In the genomic region with DNA sequence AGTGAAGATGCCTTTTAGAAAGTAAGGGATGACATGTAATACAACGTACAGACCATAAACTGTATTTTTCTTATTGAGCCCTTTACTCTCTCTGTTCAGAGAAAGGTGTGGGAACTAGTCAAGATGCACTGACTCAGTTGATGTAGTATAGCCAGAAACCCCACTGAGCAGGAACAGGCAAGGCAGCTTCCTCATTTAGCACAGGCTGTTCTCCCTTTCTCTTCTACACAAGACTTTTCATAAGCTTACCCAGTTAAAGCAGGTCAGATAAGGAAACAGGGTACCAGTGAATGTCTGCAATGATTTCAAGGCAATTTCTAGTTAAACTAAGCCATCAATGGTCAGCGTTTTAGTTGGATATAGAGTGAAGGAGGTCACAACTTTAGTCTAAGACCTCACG, we compare ENCODE assay signal across 27 mouse cellular contexts. TPM values are rescaled to one million over a fixed set of nuclear protein-coding genes. Genes with fewer than 3 reads are reported as not detected.
A peak's percentile ranks its signal among the peaks of the same experiment; 100 is the strongest.
DNase-seq lines count a peak whose midpoint lies in the region; ATAC-seq and TF ChIP-seq lines count a peak whose summit lies in the region.
"Had no signal": no experiment of that assay in that cellular context is flagged by ENCODE, and none has a peak within 500 bp of the region (broad histone marks: within the 10 kb centered on the region; RNA-seq: fewer than 3 reads in every experiment).

No protein-coding gene starts in this region.

- H3K36me3 ChIP-seq in CH12.LX (replicated peaks in 1 of 2; ENCODE audit: control insufficient read depth in 1 of 2, insufficient read depth in 1 of 2, low read length in 1 of 2): no peaks in the 10 kb centered on the region
- no peaks in the 10 kb centered on the region for H3K36me3 ChIP-seq in liver, embryonic 15.5 days (replicated peaks)
- no peaks in the 10 kb centered on the region for H3K36me3 ChIP-seq in limb, embryonic 10.5 days
- H3K36me3 ChIP-seq: forebrain, embryonic 15.5 days; G1E; hindbrain, embryonic 10.5 days; limb, embryonic 13.5 days; lung, embryonic 15.5 days; midbrain, embryonic 12.5 days; neural tube, embryonic 13.5 days had no signal

- no peak for TF ChIP-seq CTCF in CH12.LX (conservative IDR thresholded peaks at IDR 0.05 in 1 of 2, IDR thresholded peaks at IDR 0.05 in 1 of 2; ENCODE audit: low read depth in 2 of 2, low read length in 2 of 2)
- TF ChIP-seq CTCF in left cerebral cortex, adult 2 months (IDR thresholded peaks at IDR 0.05): no peak

- DNase-seq in 416B (ENCODE audit: low read depth): peak; percentile 35
- peak; percentile 48 for DNase-seq in CH12.LX (ENCODE audit: extremely low read depth)
- DNase-seq in layer of hippocampus, adult 11-12 months (ENCODE audit: low spot score): no peak
- DNase-seq in limb, embryonic 10.5 days (ENCODE audit: low spot score): no peak
- DNase-seq in left cerebral cortex, adult 2 months (ENCODE audit: extremely low spot score in 1 of 2, low spot score in 2 of 2): no peak
- DNase-seq: cerebellum, adult 8-10 months; gastrocnemius, postnatal 25 days; kidney, adult 2 months; layer of hippocampus, adult 9-11 months; right cerebral cortex, adult 18-20 months; thymus, postnatal 25 days had no signal

- intact Hi-C loops in left cerebral cortex, adult 2 months (cut with DNase I): no loop called here

- TF ChIP-seq RAD21 in CH12.LX (IDR thresholded peaks at IDR 0.05; ENCODE audit: low read depth, low read length): no peak

- TF ChIP-seq POLR2A in CH12.LX (IDR thresholded peaks at IDR 0.05; ENCODE audit: low read depth, low read length): no peak

- no peak overlapping the region for H3K27ac ChIP-seq in CH12.LX (ENCODE audit: insufficient read depth, low read depth)
- peak overlapping the region; percentile 95 for H3K27ac ChIP-seq in liver, embryonic 15.5 days (replicated peaks)
- no peak overlapping the region for H3K27ac ChIP-seq in limb, embryonic 10.5 days
- no peak overlapping the region for H3K27ac ChIP-seq in left cerebral cortex, adult 2 months
- H3K27ac ChIP-seq: forebrain, embryonic 15.5 days; hindbrain, embryonic 10.5 days; hindbrain, postnatal 0 days; limb, embryonic 13.5 days; lung, embryonic 15.5 days; macrophage; midbrain, embryonic 12.5 days; neural tube, embryonic 13.5 days had no signal

- no peaks in the 10 kb centered on the region for H3K27me3 ChIP-seq in CH12.LX (replicated peaks)
- no peaks in the 10 kb centered on the region for H3K27me3 ChIP-seq in liver, embryonic 15.5 days
- no peaks in the 10 kb centered on the region for H3K27me3 ChIP-seq in limb, embryonic 10.5 days (ENCODE audit: low read depth, poor library complexity, severe bottlenecking)
- H3K27me3 ChIP-seq: forebrain, embryonic 15.5 days; limb, embryonic 13.5 days; lung, embryonic 15.5 days; midbrain, embryonic 12.5 days; neural tube, embryonic 13.5 days had no signal

- H3K4me2 ChIP-seq in CH12.LX (ENCODE audit: insufficient read depth, low read depth, poor library complexity, severe bottlenecking): peak overlapping the region; percentile 56
- H3K4me2 ChIP-seq in liver, embryonic 15.5 days: peak overlapping the region; percentile 47
- H3K4me2 ChIP-seq: forebrain, embryonic 15.5 days; limb, embryonic 13.5 days; lung, embryonic 15.5 days; midbrain, embryonic 12.5 days; neural tube, embryonic 13.5 days had no signal

- H3K79me2 ChIP-seq in CH12.LX (replicated peaks; ENCODE audit: control insufficient read depth, extremely low read depth, insufficient read depth, poor library complexity, severe bottlenecking): no peaks in the 10 kb centered on the region

- H3K9me3 ChIP-seq in CH12.LX (replicated peaks; ENCODE audit: low read length): no peaks in the 10 kb centered on the region
- no peaks in the 10 kb centered on the region for H3K9me3 ChIP-seq in liver, embryonic 15.5 days (replicated peaks)
- H3K9me3 ChIP-seq in limb, embryonic 10.5 days (replicated peaks): no peaks in the 10 kb centered on the region
- H3K9me3 ChIP-seq: forebrain, embryonic 15.5 days; G1E; hindbrain, embryonic 10.5 days; limb, embryonic 13.5 days; lung, embryonic 15.5 days; midbrain, embryonic 12.5 days; neural tube, embryonic 13.5 days had no signal

- WGBS in liver, embryonic 15.5 days (ENCODE audit: insufficient replicate concordance): 44% methylated on average over 3 of the region's 3 CpGs
- 80% methylated on average over 3 of the region's 3 CpGs for WGBS in limb, embryonic 10.5 days

- in situ Hi-C loops in CH12.LX (cut with MboI; ENCODE audit: low pct_ligation_motif_present, low pct_unique_long_range_greater_than_20kb, low sequenced_read_pairs): no loop called here

- ATAC-seq in erythroblast, adult 5-6 weeks (replicated peaks; ENCODE audit: low FRiP score, poor library complexity, severe bottlenecking): peak; percentile 5; the same call in 1 of the 2 replicates
- no peak for ATAC-seq in liver, embryonic 15.5 days (ENCODE audit: insufficient read depth)
- ATAC-seq: forebrain, embryonic 15.5 days; hindbrain, postnatal 0 days had no signal

- H3K4me1 ChIP-seq in CH12.LX (ENCODE audit: control insufficient read depth in 1 of 2, insufficient read depth in 2 of 2): peaks cover 8 to 33% of the 10 kb centered on the region in 2 experiments; a peak in 3 of 4 replicates
- peaks cover 62% of the 10 kb centered on the region for H3K4me1 ChIP-seq in liver, embryonic 15.5 days (replicated peaks)
- H3K4me1 ChIP-seq in limb, embryonic 10.5 days: no peaks in the 10 kb centered on the region
- H3K4me1 ChIP-seq: forebrain, embryonic 15.5 days; hindbrain, embryonic 10.5 days; limb, embryonic 13.5 days; lung, embryonic 15.5 days; midbrain, embryonic 12.5 days; neural tube, embryonic 13.5 days had no signal

- TF ChIP-seq EP300 in CH12.LX (IDR thresholded peaks at IDR 0.05; ENCODE audit: low read length): no peak

- dilution Hi-C loops in CH12.LX (cut with MboI; ENCODE audit: extremely low pct_ligation_motif_present, extremely low pct_unique_long_range_greater_than_20kb, low sequenced_read_pairs): no loop called here

- H3K4me3 ChIP-seq in CH12.LX (replicated peaks in 1 of 3; ENCODE audit: low read depth in 2 of 3, low read length in 2 of 3, poor library complexity in 1 of 3): no peak overlapping the region
- H3K4me3 ChIP-seq in liver, embryonic 15.5 days (replicated peaks): no peak overlapping the region
- no peak overlapping the region for H3K4me3 ChIP-seq in limb, embryonic 10.5 days
- no peak overlapping the region for H3K4me3 ChIP-seq in left cerebral cortex, adult 2 months
- H3K4me3 ChIP-seq: forebrain, embryonic 15.5 days; hindbrain, embryonic 10.5 days; limb, embryonic 13.5 days; lung, embryonic 15.5 days; midbrain, embryonic 12.5 days; neural tube, embryonic 13.5 days had no signal

- H3K9ac ChIP-seq in CH12.LX (ENCODE audit: insufficient read depth, low read depth): no peak overlapping the region
- peak overlapping the region; percentile 61 for H3K9ac ChIP-seq in liver, embryonic 15.5 days
- H3K9ac ChIP-seq: forebrain, embryonic 15.5 days; limb, embryonic 13.5 days; lung, embryonic 15.5 days; midbrain, embryonic 12.5 days; neural tube, embryonic 13.5 days had no signal

RNA-seq across cellular contexts. Expression of a gene that starts 8.5 kb away (rescaled TPM):
- total RNA-seq in CH12.LX (2012; rRNA removed): not detected in 2 replicates
- not detected in 2 replicates for total RNA-seq in CH12.LX (2014; rRNA removed)
- not detected in 2 replicates for polyA plus RNA-seq in CH12.LX (2012; ENCODE audit: insufficient read length, low read depth)
- total RNA-seq in erythroblast, adult 5-6 weeks (2015; ENCODE audit: low replicate concordance): 2.9 and 8.6 TPM in 2 replicates
- not detected in 2 replicates for total RNA-seq in erythroblast, adult 5-6 weeks (2017; ENCODE audit: low replicate concordance)
- polyA plus RNA-seq in liver, embryonic 15.5 days (2015; fragmentation: Nextera tagmentation; extraction: Ambion mirVana): 304 and 542 TPM in 2 replicates
- 6,719 and 7,575 TPM in 2 replicates for polyA plus RNA-seq in limb, embryonic 10.5 days (2016; fragmentation: Nextera tagmentation; extraction: Ambion mirVana)
- not detected for total RNA-seq in left cerebral cortex, adult 2 months (2021)
- total RNA-seq: adrenal gland, postnatal 36 days; G1E; gastrocnemius, postnatal 25 days; hindbrain, postnatal 0 days; left cerebral cortex, postnatal 10 days had no signal
- polyA plus RNA-seq: G1E; kidney, adult 2 months; macrophage had no signal

RNA-seq across cellular contexts. Expression of a gene that starts 18.6 kb away (rescaled TPM):
- total RNA-seq in CH12.LX (2012; rRNA removed) (not detected in 2 replicates), CH12.LX (2014; rRNA removed) (0.95 TPM in 1 of 2 replicates, not detected in the other)
- polyA plus RNA-seq in CH12.LX (2012; ENCODE audit: insufficient read length, low read depth): not detected in 2 replicates
- not detected in 2 replicates for total RNA-seq in erythroblast, adult 5-6 weeks (2015; ENCODE audit: low replicate concordance)
- not detected in 2 replicates for total RNA-seq in erythroblast, adult 5-6 weeks (2017; ENCODE audit: low replicate concordance)
- polyA plus RNA-seq in liver, embryonic 15.5 days (2015; fragmentation: Nextera tagmentation; extraction: Ambion mirVana): 44.8 and 64.6 TPM in 2 replicates
- polyA plus RNA-seq in limb, embryonic 10.5 days (2016; fragmentation: Nextera tagmentation; extraction: Ambion mirVana): 2,391 and 3,747 TPM in 2 replicates
- total RNA-seq in left cerebral cortex, adult 2 months (2021): not detected
- total RNA-seq: adrenal gland, postnatal 36 days; gastrocnemius, postnatal 25 days; hindbrain, postnatal 0 days; left cerebral cortex, postnatal 10 days had no signal
- polyA plus RNA-seq: G1E; hindbrain, postnatal 0 days; kidney, adult 2 months; macrophage; testis, adult 2 months had no signal

RNA-seq across cellular contexts. Expression of a gene that starts 21.2 kb away (rescaled TPM):
- total RNA-seq in CH12.LX (2012; rRNA removed) (not detected in 2 replicates), CH12.LX (2014; rRNA removed) (not detected in 2 replicates)
- not detected in 2 replicates for polyA plus RNA-seq in CH12.LX (2012; ENCODE audit: insufficient read length, low read depth)
- total RNA-seq in erythroblast, adult 5-6 weeks (2015; ENCODE audit: low replicate concordance): not detected in 2 replicates
- 1.0 and 4.6 TPM in 2 replicates for total RNA-seq in erythroblast, adult 5-6 weeks (2017; ENCODE audit: low replicate concordance)
- not detected in 2 replicates for polyA plus RNA-seq in liver, embryonic 15.5 days (2015; fragmentation: Nextera tagmentation; extraction: Ambion mirVana)
- 0.29 TPM in 1 of 2 replicates, not detected in the other for polyA plus RNA-seq in limb, embryonic 10.5 days (2016; fragmentation: Nextera tagmentation; extraction: Ambion mirVana)
- total RNA-seq in left cerebral cortex, adult 2 months (2021): not detected
- total RNA-seq: adrenal gland, postnatal 36 days; G1E; gastrocnemius, postnatal 25 days; hindbrain, postnatal 0 days; left cerebral cortex, postnatal 10 days had no signal
- polyA plus RNA-seq: embryonic facial prominence, embryonic 11.5 days; forebrain, embryonic 15.5 days; G1E; heart, embryonic 14.5 days; hindbrain, embryonic 10.5 days; hindbrain, postnatal 0 days; kidney, adult 2 months; limb, embryonic 13.5 days; lung, embryonic 15.5 days; macrophage; midbrain, embryonic 12.5 days; neural tube, embryonic 13.5 days; testis, adult 2 months had no signal

RNA-seq across cellular contexts. Expression of a gene that starts 24.5 kb away (rescaled TPM):
- not detected in 2 replicates for total RNA-seq in CH12.LX (2012; rRNA removed)
- total RNA-seq in CH12.LX (2014; rRNA removed): not detected in 2 replicates
- polyA plus RNA-seq in CH12.LX (2012; ENCODE audit: insufficient read length, low read depth): not detected in 2 replicates
- not detected in 2 replicates for total RNA-seq in erythroblast, adult 5-6 weeks (2015; ENCODE audit: low replicate concordance)
- total RNA-seq in erythroblast, adult 5-6 weeks (2017; ENCODE audit: low replicate concordance): not detected in 2 replicates
- polyA plus RNA-seq in liver, embryonic 15.5 days (2015; fragmentation: Nextera tagmentation; extraction: Ambion mirVana): 0.13 TPM in 1 of 2 replicates, not detected in the other
- not detected in 2 replicates for polyA plus RNA-seq in limb, embryonic 10.5 days (2016; fragmentation: Nextera tagmentation; extraction: Ambion mirVana)
- total RNA-seq in left cerebral cortex, adult 2 months (2021): not detected
- total RNA-seq: adrenal gland, postnatal 36 days; G1E; gastrocnemius, postnatal 25 days; hindbrain, postnatal 0 days; left cerebral cortex, postnatal 10 days had no signal
- polyA plus RNA-seq: embryonic facial prominence, embryonic 11.5 days; forebrain, embryonic 15.5 days; G1E; heart, embryonic 14.5 days; hindbrain, embryonic 10.5 days; hindbrain, postnatal 0 days; kidney, adult 2 months; limb, embryonic 13.5 days; lung, embryonic 15.5 days; macrophage; midbrain, embryonic 12.5 days; neural tube, embryonic 13.5 days; testis, adult 2 months had no signal

RNA-seq across cellular contexts. Expression of a gene that starts 32.8 kb away (rescaled TPM):
- total RNA-seq in CH12.LX (2012; rRNA removed): not detected in 2 replicates
- total RNA-seq in CH12.LX (2014; rRNA removed): not detected in 2 replicates
- polyA plus RNA-seq in CH12.LX (2012; ENCODE audit: insufficient read length, low read depth): not detected in 2 replicates
- not detected in 2 replicates for total RNA-seq in erythroblast, adult 5-6 weeks (2015; ENCODE audit: low replicate concordance)
- 0.14 and 0.34 TPM in 2 replicates for total RNA-seq in erythroblast, adult 5-6 weeks (2017; ENCODE audit: low replicate concordance)
- not detected in 2 replicates for polyA plus RNA-seq in liver, embryonic 15.5 days (2015; fragmentation: Nextera tagmentation; extraction: Ambion mirVana)
- polyA plus RNA-seq in limb, embryonic 10.5 days (2016; fragmentation: Nextera tagmentation; extraction: Ambion mirVana): not detected in 2 replicates
- not detected for total RNA-seq in left cerebral cortex, adult 2 months (2021)
- total RNA-seq: adrenal gland, postnatal 36 days; gastrocnemius, postnatal 25 days; hindbrain, postnatal 0 days; left cerebral cortex, postnatal 10 days had no signal
- polyA plus RNA-seq: embryonic facial prominence, embryonic 11.5 days; forebrain, embryonic 15.5 days; G1E; heart, embryonic 14.5 days; hindbrain, embryonic 10.5 days; hindbrain, postnatal 0 days; kidney, adult 2 months; limb, embryonic 13.5 days; lung, embryonic 15.5 days; macrophage; midbrain, embryonic 12.5 days; neural tube, embryonic 13.5 days; testis, adult 2 months had no signal

Comparison
In these comparisons a context has a peak if more than half of its experiments do, and no peak if none do; other contexts are left out.
1. DNase-seq: peak in 416B (single experiment) and CH12.LX (single experiment); none in layer of hippocampus, adult 11-12 months (single experiment), limb, embryonic 10.5 days (single experiment) and left cerebral cortex, adult 2 months (0 of 2).